Mouse (Mus musculus): ENCODE data around the gene Gm11487. TPM values are rescaled to one million over a fixed set of nuclear protein-coding genes. Genes with fewer than 3 reads are reported as not detected.
"Not testable (repeated sequence)": the region's sequence is repeated elsewhere in the genome, so short reads cannot be mapped to it uniquely, and the experiment has no call there.

Gene Gm11487
- polyA plus RNA-seq (2016; fragmentation: Nextera tagmentation; extraction: Ambion mirVana): not detected in 2 replicates

- H3K9ac ChIP-seq; H3K36me3 ChIP-seq; H3K27me3 ChIP-seq (replicated peaks); H3K4me2 ChIP-seq (replicated peaks); H3K27ac ChIP-seq; H3K4me1 ChIP-seq; H3K9me3 ChIP-seq; ATAC-seq (ENCODE audit: low FRiP score, low read depth); H3K4me3 ChIP-seq: not testable (repeated sequence)
- 91% methylated on average over 4 of the region's 4 CpGs for WGBS
Measured at GRCm38 (mm10) chr4:73404972-73405371, at the start of gene Gm11487. TSS of gene Gm11487 (minus strand) at chr4:73405072.

- H3K9me3 ChIP-seq: no peaks in the 10 kb centered on the region
- no peak overlapping the region for H3K4me3 ChIP-seq
- no peaks in the 10 kb centered on the region for H3K27me3 ChIP-seq (replicated peaks)
- H3K4me2 ChIP-seq (replicated peaks): no peak overlapping the region
- H3K27ac ChIP-seq: no peak overlapping the region
- no peak overlapping the region for H3K9ac ChIP-seq
- no peaks in the 10 kb centered on the region for H3K36me3 ChIP-seq
- H3K4me1 ChIP-seq: no peaks in the 10 kb centered on the region
- WGBS: 62% methylated on average over 7 of the region's 7 CpGs
- ATAC-seq (ENCODE audit: low FRiP score, low read depth): 0 out of 2 replicates have a peak, but pooled peaks have one; percentile 48
Measured at GRCm38 (mm10) chr4:73444715-73445114, 39.8 kb upstream of the Gm11487 start.

- WGBS: 57% methylated on average over 1 of the region's 1 CpGs
- Histone ChIP-seq H3K4me3 (no peak overlapping the region), H3K9ac (no peak overlapping the region), H3K27me3 (replicated peaks) (no peaks in the 10 kb centered on the region), H3K36me3 (no peaks in the 10 kb centered on the region), H3K4me2 (replicated peaks) (no peak overlapping the region), H3K27ac (no peak overlapping the region), H3K4me1 (no peaks in the 10 kb centered on the region), H3K9me3 (no peaks in the 10 kb centered on the region)
- no peak for ATAC-seq (ENCODE audit: low FRiP score, low read depth)
Measured at GRCm38 (mm10) chr4:73442568-73442967, 37.7 kb upstream of the Gm11487 start.

- no peak for ATAC-seq (ENCODE audit: low FRiP score, low read depth)
- no peak overlapping the region for H3K4me2 ChIP-seq (replicated peaks)
- H3K9me3 ChIP-seq: no peaks in the 10 kb centered on the region
- no peak overlapping the region for H3K9ac ChIP-seq
- WGBS: 82% methylated on average over 3 of the region's 3 CpGs
- H3K36me3 ChIP-seq: no peaks in the 10 kb centered on the region
- no peaks in the 10 kb centered on the region for H3K27me3 ChIP-seq (replicated peaks)
- H3K27ac ChIP-seq: no peak overlapping the region
- H3K4me3 ChIP-seq: no peak overlapping the region
- H3K4me1 ChIP-seq: no peaks in the 10 kb centered on the region
Measured at GRCm38 (mm10) chr4:73425903-73426302, 21.0 kb upstream of the Gm11487 start.

- ATAC-seq (ENCODE audit: low FRiP score, low read depth): no peak
- Histone ChIP-seq H3K36me3 (no peaks in the 10 kb centered on the region), H3K27ac (no peak overlapping the region), H3K4me3 (no peak overlapping the region), H3K27me3 (replicated peaks) (no peaks in the 10 kb centered on the region), H3K4me2 (replicated peaks) (no peak overlapping the region), H3K4me1 (no peaks in the 10 kb centered on the region), H3K9me3 (no peaks in the 10 kb centered on the region), H3K9ac (no peak overlapping the region)
- 93% methylated on average over 12 of the region's 12 CpGs for WGBS
Measured at GRCm38 (mm10) chr4:73423049-73423448, 18.2 kb upstream of the Gm11487 start.

GRCm38 (mm10) chr4:73366534-73366933 lies 38.3 kb downstream of the Gm11487 start:
- no peak for ATAC-seq (ENCODE audit: low FRiP score, low read depth)
- Histone ChIP-seq H3K9ac (no peak overlapping the region), H3K4me3 (no peak overlapping the region), H3K27me3 (replicated peaks) (no peaks in the 10 kb centered on the region), H3K4me1 (no peaks in the 10 kb centered on the region), H3K4me2 (replicated peaks) (no peak overlapping the region), H3K9me3 (no peaks in the 10 kb centered on the region), H3K27ac (no peak overlapping the region), H3K36me3 (no peaks in the 10 kb centered on the region)
- WGBS: 39% methylated on average over 3 of the region's 3 CpGs

Other genes with a start within 250 kb of the Gm11487 start
- not detected in 2 replicates for gene Gm11238, start 202.8 kb upstream of the Gm11487 start, polyA plus RNA-seq (2016; fragmentation: Nextera tagmentation; extraction: Ambion mirVana)
- not detected in 2 replicates for gene Gm11237, start 217.9 kb upstream of the Gm11487 start, polyA plus RNA-seq (2016; fragmentation: Nextera tagmentation; extraction: Ambion mirVana)
- not detected in 2 replicates for gene Gm11236, start 233.0 kb upstream of the Gm11487 start, polyA plus RNA-seq (2016; fragmentation: Nextera tagmentation; extraction: Ambion mirVana)

All from neural tube, embryonic 12.5 days (tissue).